Mouse (Mus musculus) forebrain, embryonic 16.5 days (tissue): Measurements from ENCODE around the gene Pik3cg. TPM values are rescaled to one million over a fixed set of nuclear protein-coding genes. Genes with fewer than 3 reads are reported as not detected.

Source experiments
- ATAC-seq: fragments of 200-750 bp; cut with Nextera tagmentation; 2 replicates; pipeline ENCODE4 v1.8.0; 2017; ENCODE audit warnings: mild to moderate bottlenecking, moderate library complexity
- H3K27ac ChIP-seq: fragments of 300-500 bp; sonication (generic); 2 replicates; pipeline ENCODE4 v1.5.1; 2014; ENCODE audit warnings: low read length, control low read depth
- H3K27me3 ChIP-seq: fragments of 300-500 bp; sonication (generic); replicated peaks from 2 replicates; pipeline ENCODE4 v1.6.1; 2014; ENCODE audit warnings: low read length; ENCODE audit not compliant: control insufficient read depth, insufficient read depth
- H3K36me3 ChIP-seq: fragments of 300-500 bp; sonication (generic); 2 replicates; pipeline ENCODE4 v1.6.1; 2014; ENCODE audit not compliant: control insufficient read depth, insufficient read depth
- H3K4me1 ChIP-seq: fragments of 300-500 bp; sonication (generic); replicated peaks from 2 replicates; pipeline ENCODE4 v1.6.1; 2014; ENCODE audit warnings: low read length; ENCODE audit not compliant: control insufficient read depth, insufficient read depth
- H3K4me2 ChIP-seq: fragments of 300-500 bp; sonication (generic); 2 replicates; pipeline ENCODE4 v1.6.1; 2014; ENCODE audit warnings: mild to moderate bottlenecking, low read length, control low read depth
- H3K4me3 ChIP-seq: fragments of 300-500 bp; sonication (generic); replicated peaks from 2 replicates; pipeline ENCODE4 v1.5.1; 2014; ENCODE audit warnings: mild to moderate bottlenecking, low read length, control low read depth
- H3K9ac ChIP-seq: fragments of 300-500 bp; sonication (generic); replicated peaks from 2 replicates; pipeline ENCODE4 v1.6.1; 2014; ENCODE audit warnings: low read depth, low read length, control low read depth
- H3K9me3 ChIP-seq: fragments of 300-500 bp; sonication (generic); 2 replicates; pipeline ENCODE4 v1.6.1; 2016; ENCODE audit warnings: low read length; ENCODE audit not compliant: control insufficient read depth
- WGBS: fragments of 180-500 bp; shearing (Covaris S2); extraction: QIAGEN DNeasy Blood & Tissue Kit; methylation state at CpG from one replicate; pipeline ENCODE4 v1.1.7; 2014; 5-methylcytosine and 5-hydroxymethylcytosine counted together
- polyA plus RNA-seq: library from polyadenylated mRNA; unstranded; fragments of >200 nt; fragmentation: Nextera tagmentation; extraction: Ambion mirVana; gene quantifications from 2 replicates; pipeline ENCODE4 v1.2.1, GENCODE M21; 2015

Gene Pik3cg
- polyA plus RNA-seq, 1 experiment from 2014 or later: 0.76 TPM

DNA sequence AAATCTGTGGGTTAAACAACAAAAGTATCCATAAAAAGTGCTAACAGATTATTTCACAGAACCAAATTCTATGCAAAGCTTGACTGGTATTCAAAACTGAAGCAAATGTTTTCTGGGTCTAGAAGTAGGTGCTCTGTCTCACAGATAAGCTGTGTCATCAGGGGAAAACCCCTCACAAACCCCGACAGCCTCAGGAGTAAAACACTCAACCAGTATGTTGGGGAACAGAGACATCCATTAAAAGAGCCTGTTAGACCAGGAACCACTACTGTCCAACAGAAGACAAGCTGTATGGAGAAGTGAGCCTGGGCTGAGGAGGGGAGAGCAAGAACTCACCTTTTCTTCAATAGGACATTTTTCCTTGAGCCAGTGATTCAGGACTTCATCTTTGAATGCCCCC, 14.1 kb downstream of the Pik3cg start:
- Histone ChIP-seq H3K4me2 (no peak overlapping the region), H3K36me3 (no peaks in the 10 kb centered on the region), H3K27me3 (no peaks in the 10 kb centered on the region), H3K9ac (no peak overlapping the region), H3K27ac (no peak overlapping the region), H3K4me1 (no peaks in the 10 kb centered on the region), H3K4me3 (no peak overlapping the region), H3K9me3 (no peaks in the 10 kb centered on the region)
- 91% methylated on average over 1 of the region's 1 CpGs for WGBS
- ATAC-seq: no peak

DNA sequence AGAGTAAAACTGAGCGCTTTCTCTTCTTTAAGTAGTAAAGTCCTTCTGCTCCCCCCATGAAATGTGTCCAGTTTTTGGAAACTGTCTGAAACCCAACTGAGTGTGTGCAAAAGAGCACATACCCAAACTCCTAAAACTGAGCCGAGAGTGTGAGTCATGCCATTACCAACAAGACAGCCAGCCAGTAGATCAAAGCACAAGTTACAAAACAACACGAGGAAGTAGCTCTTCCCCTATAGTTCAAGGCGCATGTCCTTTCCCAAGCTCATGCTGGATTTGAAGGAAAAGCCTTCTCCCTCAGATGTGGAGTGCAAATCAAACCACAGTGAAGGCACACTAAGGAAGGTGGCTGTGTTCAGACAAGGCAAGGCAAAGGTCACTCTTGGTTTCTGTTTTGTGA, 17.5 kb downstream of the Pik3cg start:
- Histone ChIP-seq H3K36me3 (no peaks in the 10 kb centered on the region), H3K4me2 (no peak overlapping the region), H3K4me3 (no peak overlapping the region), H3K4me1 (no peaks in the 10 kb centered on the region), H3K9me3 (no peaks in the 10 kb centered on the region), H3K27me3 (no peaks in the 10 kb centered on the region), H3K27ac (no peak overlapping the region), H3K9ac (no peak overlapping the region)
- WGBS: 86% methylated on average over 4 of the region's 4 CpGs
- ATAC-seq: no peak

DNA sequence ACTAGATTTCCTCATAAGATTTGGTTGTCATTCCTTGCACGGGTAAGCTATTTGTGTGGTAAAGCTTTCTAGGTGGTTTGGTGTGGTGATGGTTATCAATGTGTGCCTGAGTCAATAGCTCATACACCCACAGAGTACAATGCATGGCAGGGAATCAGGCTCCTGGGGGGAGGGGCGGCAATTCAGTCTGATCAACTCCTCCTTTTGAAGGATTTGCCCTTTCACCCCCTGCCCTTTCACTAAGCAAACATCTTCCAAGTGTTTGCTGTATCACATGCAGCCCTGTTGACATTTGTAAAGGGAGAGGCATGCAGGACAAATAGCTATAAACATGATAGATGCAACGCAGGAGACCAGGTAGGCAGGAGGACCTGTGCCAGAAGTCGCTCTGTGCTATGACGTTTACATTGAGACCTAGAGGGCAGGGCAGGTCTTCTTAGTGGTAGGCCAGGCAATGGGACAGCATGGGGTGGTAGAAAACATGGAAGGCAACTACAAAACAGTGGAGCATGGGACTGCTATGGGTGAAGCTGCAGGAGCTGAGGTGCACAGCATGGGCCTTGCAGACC, 20.7 kb downstream of the Pik3cg start:
- no peak overlapping the region for H3K4me3 ChIP-seq
- H3K4me2 ChIP-seq: no peak overlapping the region
- no peaks in the 10 kb centered on the region for H3K36me3 ChIP-seq
- no peak overlapping the region for H3K9ac ChIP-seq
- no peak for ATAC-seq
- H3K9me3 ChIP-seq: no peaks in the 10 kb centered on the region
- 71% methylated on average over 5 of the region's 5 CpGs for whole genome bisulfite sequencing
- H3K27me3 ChIP-seq: no peaks in the 10 kb centered on the region
- no peak overlapping the region for H3K27ac ChIP-seq
- H3K4me1 ChIP-seq: no peaks in the 10 kb centered on the region

DNA sequence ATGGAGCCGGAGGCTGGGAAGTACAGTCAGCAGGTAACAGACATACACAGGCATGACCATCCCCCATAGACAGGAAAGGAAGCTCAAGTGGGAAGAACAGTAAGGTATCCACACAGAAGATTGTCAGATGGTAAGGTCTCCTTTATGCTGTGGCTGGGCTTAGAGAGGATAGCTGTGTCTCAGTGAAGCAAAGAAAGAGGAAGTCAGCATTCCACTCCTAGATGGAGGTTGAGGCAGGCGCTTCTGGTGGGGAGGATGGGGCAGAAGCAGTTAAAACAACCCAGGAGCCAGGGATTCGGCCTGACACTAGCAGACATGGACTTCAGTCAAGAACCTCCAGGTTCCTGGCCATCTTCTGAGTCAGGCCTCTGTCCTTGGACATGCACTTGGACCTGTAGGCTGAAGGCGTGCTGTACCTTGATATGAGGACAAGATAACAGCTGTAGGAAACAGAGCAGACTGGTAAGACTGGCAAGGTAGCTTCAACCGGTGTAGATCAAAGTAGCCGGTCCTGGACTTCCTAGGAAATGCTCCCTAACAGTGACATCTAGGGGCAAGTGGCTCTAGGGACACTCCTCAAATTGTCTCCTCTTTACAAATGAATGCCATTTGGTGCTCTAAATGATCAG, 21.7 kb downstream of the Pik3cg start:
- Histone ChIP-seq H3K4me3 (no peak overlapping the region), H3K36me3 (no peaks in the 10 kb centered on the region), H3K27ac (no peak overlapping the region), H3K4me1 (no peaks in the 10 kb centered on the region), H3K4me2 (no peak overlapping the region), H3K27me3 (no peaks in the 10 kb centered on the region), H3K9me3 (no peaks in the 10 kb centered on the region), H3K9ac (no peak overlapping the region)
- WGBS: 89% methylated on average over 6 of the region's 6 CpGs
- no peak for ATAC-seq

DNA sequence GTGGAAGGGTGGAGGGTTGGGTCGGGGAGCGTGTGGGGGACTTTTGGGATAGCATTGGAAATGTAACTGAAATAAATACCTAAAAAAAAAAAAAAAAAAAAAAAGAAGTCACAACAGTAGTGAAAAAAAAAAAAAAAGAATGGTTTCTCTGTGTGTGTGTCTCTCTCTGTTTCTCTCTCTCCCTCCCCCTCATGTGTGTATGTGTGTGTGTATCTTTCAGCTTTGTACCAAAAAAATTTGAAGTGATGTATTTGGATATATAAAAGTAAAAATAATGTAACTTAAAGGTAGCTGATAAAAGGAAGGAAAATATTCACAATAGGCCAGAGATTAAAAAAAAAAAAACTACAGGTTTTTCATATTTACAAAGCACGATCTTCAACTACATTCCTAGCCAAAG, 23.6 kb downstream of the Pik3cg start:
- no peak overlapping the region for H3K27ac ChIP-seq
- H3K9ac ChIP-seq: no peak overlapping the region
- H3K36me3 ChIP-seq: no peaks in the 10 kb centered on the region
- WGBS: 95% methylated on average over 3 of the region's 3 CpGs
- no peak for ATAC-seq
- H3K4me2 ChIP-seq: no peak overlapping the region
- no peaks in the 10 kb centered on the region for H3K27me3 ChIP-seq
- H3K4me3 ChIP-seq: no peak overlapping the region
- H3K9me3 ChIP-seq: no peaks in the 10 kb centered on the region
- H3K4me1 ChIP-seq: no peaks in the 10 kb centered on the region

DNA sequence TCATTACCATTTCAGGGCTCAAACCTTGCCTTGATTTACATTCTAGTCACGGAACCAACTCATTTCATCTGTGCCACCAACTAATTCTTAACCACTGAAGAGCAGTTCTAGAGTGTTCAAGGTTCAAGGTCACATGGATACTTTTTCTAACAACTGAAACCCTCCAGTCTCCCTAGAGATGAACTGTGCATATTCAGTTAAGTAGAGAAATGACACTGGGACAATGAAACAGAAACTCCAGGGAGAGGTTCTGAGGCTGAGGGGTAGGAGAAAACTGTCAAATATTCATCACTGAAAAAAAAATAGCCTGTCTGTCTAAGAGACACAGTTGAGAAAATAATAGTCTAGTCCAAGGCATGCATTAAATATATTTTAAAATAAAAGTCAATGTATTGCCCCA, 24.9 kb downstream of the Pik3cg start:
- Histone ChIP-seq H3K4me3 (no peak overlapping the region), H3K4me1 (no peaks in the 10 kb centered on the region), H3K9ac (no peak overlapping the region), H3K27me3 (no peaks in the 10 kb centered on the region), H3K27ac (no peak overlapping the region), H3K4me2 (no peak overlapping the region), H3K9me3 (no peaks in the 10 kb centered on the region), H3K36me3 (no peaks in the 10 kb centered on the region)
- ATAC-seq: no peak
- 55% methylated on average over 1 of the region's 1 CpGs for WGBS

DNA sequence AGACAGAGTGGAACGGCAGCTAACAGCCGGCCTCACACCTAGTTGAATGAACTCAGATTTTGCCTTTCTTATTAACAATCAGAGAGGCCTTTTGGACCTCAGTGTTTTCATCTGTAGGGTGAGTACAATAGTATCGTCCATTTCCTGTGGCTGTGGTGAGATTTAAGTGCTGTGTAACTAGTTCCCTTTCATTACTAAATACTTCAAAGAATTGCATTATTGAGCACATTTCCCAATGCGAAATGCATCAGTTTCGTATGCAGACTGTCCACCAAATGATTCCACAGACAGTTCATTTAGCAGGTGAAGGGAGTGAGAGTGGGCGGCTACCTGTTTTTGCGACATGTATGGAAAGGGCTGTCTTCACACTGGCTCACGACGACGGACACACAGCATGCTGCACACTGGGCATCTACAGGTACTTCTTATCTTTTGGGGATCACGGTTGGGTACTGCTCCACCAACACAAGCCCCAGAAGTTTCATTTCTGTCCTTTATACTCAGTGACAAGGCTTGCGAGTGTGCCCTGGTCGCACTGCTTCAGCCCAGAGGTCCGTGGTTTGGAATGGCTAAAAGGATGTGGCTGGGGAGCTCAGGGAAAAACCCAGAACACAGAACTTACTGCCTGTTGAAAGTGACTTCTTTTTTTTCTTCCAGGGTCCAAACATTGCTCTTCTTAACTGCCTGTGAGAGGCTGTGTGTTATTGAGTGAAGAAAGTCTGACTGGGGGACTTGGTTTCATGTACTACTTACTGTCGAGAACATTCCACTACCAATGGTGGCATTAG, 25.6 kb downstream of the Pik3cg start:
- no peaks in the 10 kb centered on the region for H3K36me3 ChIP-seq
- no peaks in the 10 kb centered on the region for H3K9me3 ChIP-seq
- H3K4me3 ChIP-seq: no peak overlapping the region
- no peak for ATAC-seq
- no peak overlapping the region for H3K9ac ChIP-seq
- 81% methylated on average over 15 of the region's 15 CpGs for WGBS
- no peak overlapping the region for H3K27ac ChIP-seq
- no peak overlapping the region for H3K4me2 ChIP-seq
- no peaks in the 10 kb centered on the region for H3K4me1 ChIP-seq
- no peaks in the 10 kb centered on the region for H3K27me3 ChIP-seq

DNA sequence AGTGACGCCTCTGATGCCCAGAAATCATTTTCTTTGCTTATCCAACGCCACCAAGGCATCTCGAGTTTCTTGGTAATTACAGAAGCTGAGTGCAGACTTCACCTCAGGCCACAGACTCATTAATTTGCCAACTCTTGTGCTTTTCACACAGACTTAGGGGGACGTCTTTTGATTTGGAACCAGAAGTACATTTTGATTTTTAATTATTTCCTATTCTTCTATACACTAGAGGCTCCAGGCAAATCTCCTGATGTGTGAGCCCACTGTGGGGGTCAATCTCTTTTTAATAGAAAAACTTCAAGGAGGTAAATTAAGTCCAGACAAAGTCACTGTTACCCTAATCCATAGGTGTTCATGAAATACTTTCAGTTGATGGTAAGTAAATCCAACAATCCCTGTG, 26.6 kb downstream of the Pik3cg start:
- no peak overlapping the region for H3K9ac ChIP-seq
- no peaks in the 10 kb centered on the region for H3K9me3 ChIP-seq
- WGBS: 23% methylated on average over 4 of the region's 4 CpGs
- no peaks in the 10 kb centered on the region for H3K27me3 ChIP-seq
- no peak overlapping the region for H3K4me2 ChIP-seq
- no peaks in the 10 kb centered on the region for H3K4me1 ChIP-seq
- ATAC-seq: no peak
- no peak overlapping the region for H3K4me3 ChIP-seq
- no peaks in the 10 kb centered on the region for H3K36me3 ChIP-seq
- no peak overlapping the region for H3K27ac ChIP-seq

DNA sequence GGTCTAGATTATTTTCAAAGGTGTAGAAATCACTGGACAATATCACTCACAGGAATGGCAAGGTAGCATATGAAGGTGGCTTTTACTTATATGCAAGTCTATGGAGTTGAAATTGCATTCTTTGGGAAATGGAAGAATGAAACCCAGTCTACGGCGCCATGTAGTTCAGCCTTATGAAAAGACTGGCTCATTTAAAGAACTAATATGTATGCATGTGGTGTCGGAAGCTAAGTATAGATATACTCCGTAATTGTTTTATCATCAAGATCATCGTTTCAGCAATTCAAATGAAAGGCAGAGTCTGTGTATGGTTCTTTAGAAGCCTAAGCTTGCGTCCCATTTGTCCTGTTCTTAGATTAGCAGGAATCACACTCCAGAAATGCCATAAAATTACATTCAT, 34.0 kb downstream of the Pik3cg start:
- no peak for ATAC-seq
- Histone ChIP-seq H3K4me1 (no peaks in the 10 kb centered on the region; the same call in 1 of the 2 replicates), H3K27ac (no peak overlapping the region), H3K27me3 (no peaks in the 10 kb centered on the region), H3K9ac (no peak overlapping the region), H3K4me3 (no peak overlapping the region), H3K36me3 (no peaks in the 10 kb centered on the region), H3K4me2 (no peak overlapping the region), H3K9me3 (no peaks in the 10 kb centered on the region)
- WGBS: 85% methylated on average over 6 of the region's 6 CpGs
